Mouse (Mus musculus): ENCODE measurements around the gene Eif3l.

DNA sequence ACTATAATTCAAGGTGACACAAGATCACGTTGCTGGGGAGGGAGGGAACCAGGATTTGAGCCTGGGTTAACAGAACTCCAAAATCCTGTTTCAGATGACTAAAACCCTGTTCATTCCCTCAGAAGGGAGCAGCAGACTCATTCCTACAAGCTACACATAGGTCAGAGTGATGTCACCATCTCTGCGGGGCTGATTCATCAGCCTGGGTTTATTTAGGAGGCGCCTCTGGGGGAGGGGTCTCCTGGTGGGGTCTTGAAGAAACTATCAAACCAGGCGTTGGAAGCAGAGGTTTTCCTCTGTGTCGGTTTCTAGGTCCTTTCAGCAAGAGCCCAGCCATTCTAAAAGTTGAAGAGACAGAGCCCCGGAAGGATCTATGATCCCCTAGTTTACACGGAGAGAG lies 33.0 kb downstream of the Eif3l start:
- TF ChIP-seq CTCF (IDR thresholded peaks at IDR 0.05; ENCODE audit: insufficient read depth, low read length) (no peak), POLR2A (IDR thresholded peaks at IDR 0.05; ENCODE audit: borderline replicate concordance, extremely low read depth, low read depth, low read length) (no peak)

Measured in lung, adult 2 months (tissue).